Mouse (Mus musculus) liver, postnatal 0 days (tissue): ENCODE measurements around the gene Knop1. TPM values are rescaled to one million over a fixed set of nuclear protein-coding genes. Genes with fewer than 3 reads are reported as not detected.

ENCODE experiments used
- ATAC-seq: fragments of 200-750 bp; cut with Nextera tagmentation; 2 replicates; pipeline ENCODE4 v1.8.0; 2017; ENCODE audit warnings: mild to moderate bottlenecking, moderate library complexity
- DNase-seq: peaks from one replicate; pipeline ENCODE4 v3.0.0-alpha.2; 2016
- H3K27ac ChIP-seq: fragments of 300-500 bp; sonication (generic); 2 replicates; pipeline ENCODE4 v1.5.1; 2014; ENCODE audit warnings: antibody characterized with exemption, moderate library complexity, mild to moderate bottlenecking, low read depth
- H3K27me3 ChIP-seq: fragments of 300-500 bp; sonication (generic); 2 replicates; pipeline ENCODE4 v1.6.1; 2014; ENCODE audit warnings: low read length, control low read depth, mixed read lengths; ENCODE audit not compliant: insufficient read depth
- H3K36me3 ChIP-seq: fragments of 300-500 bp; sonication (generic); replicated peaks from 2 replicates; pipeline ENCODE4 v1.6.1; 2014; ENCODE audit warnings: mild to moderate bottlenecking, control low read depth, low read length, moderate library complexity, mixed read lengths; ENCODE audit not compliant: insufficient read depth
- H3K4me1 ChIP-seq: fragments of 300-500 bp; sonication (generic); 2 replicates; pipeline ENCODE4 v1.6.1; 2014; ENCODE audit warnings: antibody characterized with exemption, mild to moderate bottlenecking, control low read depth; ENCODE audit not compliant: insufficient read depth
- H3K4me2 ChIP-seq: fragments of 300-500 bp; sonication (generic); 2 replicates; pipeline ENCODE4 v1.6.1; 2014; ENCODE audit warnings: low read depth, mild to moderate bottlenecking, low read length, moderate library complexity, mixed read lengths
- H3K4me3 ChIP-seq: fragments of 300-500 bp; sonication (generic); 2 replicates; pipeline ENCODE4 v1.5.1; 2014; ENCODE audit warnings: low read depth, low read length
- H3K9ac ChIP-seq: fragments of 300-500 bp; sonication (generic); replicated peaks from 2 replicates; pipeline ENCODE4 v1.6.1; 2014; ENCODE audit warnings: mild to moderate bottlenecking, moderate library complexity
- H3K9me3 ChIP-seq: fragments of 300-500 bp; sonication (generic); 2 replicates; pipeline ENCODE4 v1.6.1; 2016; ENCODE audit warnings: mild to moderate bottlenecking, control low read depth, low read length, mixed read lengths
- CTCF ChIP-seq: sonication (generic); IDR thresholded peaks from 2 replicates; pipeline ENCODE4 v1.5.1; 2016; ENCODE audit warnings: antibody characterized with exemption, low read depth
- EP300 ChIP-seq: IDR thresholded peaks from 2 replicates; pipeline ENCODE4 v1.6.1; 2016; ENCODE audit warnings: antibody characterized with exemption, low read depth, mild to moderate bottlenecking
- WGBS: fragments of 180-500 bp; shearing (Covaris S2); extraction: QIAGEN DNeasy Blood & Tissue Kit; methylation state at CpG from one replicate; pipeline ENCODE4 v1.1.7; 2014; ENCODE audit not compliant: insufficient replicate concordance; 5-methylcytosine and 5-hydroxymethylcytosine counted together
- polyA plus RNA-seq: library from polyadenylated mRNA; unstranded; fragments of >200 nt; fragmentation: Nextera tagmentation; extraction: Ambion mirVana; gene quantifications from 2 replicates; pipeline ENCODE4 v1.2.1, GENCODE M21; 2015

Knop1 gene
- polyA plus RNA-seq, 1 experiment from 2014 or later = 31.5 TPM

GRCm38 (mm10) chr7:118797600-118797999 is 58.5 kb downstream of the Knop1 start:
- Histone ChIP-seq H3K4me3 (no peak overlapping the region), H3K27ac (peak overlapping the region; percentile 44; the same call in 1 of the 2 replicates), H3K36me3 (peaks cover 33% of the 10 kb centered on the region), H3K4me2 (no peak overlapping the region), H3K9ac (no peak overlapping the region), H3K4me1 (0 out of 2 replicates have a peak, but pooled peaks cover 3% of the 10 kb centered on the region), H3K27me3 (no peaks in the 10 kb centered on the region), H3K9me3 (no peaks in the 10 kb centered on the region)
- DNase-seq = no peak
- TF ChIP-seq EP300 (no peak), CTCF (no peak)
- WGBS = 63% methylated on average over 7 of the region's 7 CpGs
- ATAC-seq = no peak

GRCm38 (mm10) chr7:118796838-118797237 is 59.2 kb downstream of the Knop1 start:
- no peak for DNase-seq
- Histone ChIP-seq H3K27me3 (no peaks in the 10 kb centered on the region), H3K4me3 (no peak overlapping the region), H3K36me3 (peaks cover 40% of the 10 kb centered on the region), H3K27ac (no peak overlapping the region), H3K4me2 (no peak overlapping the region), H3K4me1 (0 out of 2 replicates have a peak, but pooled peaks cover 3% of the 10 kb centered on the region), H3K9me3 (no peaks in the 10 kb centered on the region), H3K9ac (no peak overlapping the region)
- no peak for TF ChIP-seq EP300
- 69% methylated on average over 9 of the region's 9 CpGs for WGBS
- ATAC-seq = no peak

- 85% methylated on average over 8 of the region's 8 CpGs for WGBS
- Histone ChIP-seq H3K4me3 (no peak overlapping the region), H3K9me3 (no peaks in the 10 kb centered on the region), H3K4me1 (0 out of 2 replicates have a peak, but pooled peaks cover 3% of the 10 kb centered on the region), H3K27ac (no peak overlapping the region), H3K4me2 (no peak overlapping the region), H3K9ac (no peak overlapping the region), H3K27me3 (no peaks in the 10 kb centered on the region), H3K36me3 (peaks cover 36% of the 10 kb centered on the region)
- TF ChIP-seq CTCF (no peak), EP300 (no peak)
- ATAC-seq (no peak), DNase-seq (no peak)
These were observed 60.3 kb downstream of the Knop1 start for GRCm38 (mm10) chr7:118795779-118796178.

GRCm38 (mm10) chr7:118793899-118794298 is 62.2 kb downstream of the Knop1 start:
- H3K4me1 ChIP-seq = 0 out of 2 replicates have a peak, but pooled peaks cover 3% of the 10 kb centered on the region
- DNase-seq = no peak

More at GRCm38 (mm10) chr7:118793899-118794298, 62.2 kb downstream of the Knop1 start:
- Histone ChIP-seq H3K27ac (no peak overlapping the region), H3K36me3 (peaks cover 28% of the 10 kb centered on the region), H3K27me3 (no peaks in the 10 kb centered on the region), H3K4me3 (no peak overlapping the region), H3K4me2 (no peak overlapping the region), H3K9ac (no peak overlapping the region), H3K9me3 (no peaks in the 10 kb centered on the region)
- no peak for ATAC-seq
- 87% methylated on average over 8 of the region's 8 CpGs for WGBS
- no peak for TF ChIP-seq EP300
- TF ChIP-seq CTCF = no peak

Other genes with a start within 250 kb of the Knop1 start
- gene Gde1, start 150.5 kb downstream of the Knop1 start, polyA plus RNA-seq = 40.1 and 43.1 TPM in 2 replicates
- gene Ccp110, start 143.7 kb downstream of the Knop1 start, polyA plus RNA-seq = 2.7 and 3.5 TPM in 2 replicates
- gene Vps35l, start 116.0 kb downstream of the Knop1 start, polyA plus RNA-seq = 19.3 and 20.5 TPM in 2 replicates
- gene Iqck, start 502 bp downstream of the Knop1 start, polyA plus RNA-seq = 0.27 and 0.39 TPM in 2 replicates
- 0.20 and 0.33 TPM in 2 replicates for gene Gprc5b, start 139.0 kb upstream of the Knop1 start, polyA plus RNA-seq